Mouse (Mus musculus): ENCODE results near the gene Wars. TPM values are rescaled to one million over a fixed set of nuclear protein-coding genes. Genes with fewer than 3 reads are reported as not detected.
A peak's percentile ranks its signal among the peaks of the same experiment; 100 is the strongest.

Wars gene
- polyA plus RNA-seq (2014; fragmentation: Nextera tagmentation; extraction: Ambion mirVana) = 140 and 142 TPM in 2 replicates

DNA sequence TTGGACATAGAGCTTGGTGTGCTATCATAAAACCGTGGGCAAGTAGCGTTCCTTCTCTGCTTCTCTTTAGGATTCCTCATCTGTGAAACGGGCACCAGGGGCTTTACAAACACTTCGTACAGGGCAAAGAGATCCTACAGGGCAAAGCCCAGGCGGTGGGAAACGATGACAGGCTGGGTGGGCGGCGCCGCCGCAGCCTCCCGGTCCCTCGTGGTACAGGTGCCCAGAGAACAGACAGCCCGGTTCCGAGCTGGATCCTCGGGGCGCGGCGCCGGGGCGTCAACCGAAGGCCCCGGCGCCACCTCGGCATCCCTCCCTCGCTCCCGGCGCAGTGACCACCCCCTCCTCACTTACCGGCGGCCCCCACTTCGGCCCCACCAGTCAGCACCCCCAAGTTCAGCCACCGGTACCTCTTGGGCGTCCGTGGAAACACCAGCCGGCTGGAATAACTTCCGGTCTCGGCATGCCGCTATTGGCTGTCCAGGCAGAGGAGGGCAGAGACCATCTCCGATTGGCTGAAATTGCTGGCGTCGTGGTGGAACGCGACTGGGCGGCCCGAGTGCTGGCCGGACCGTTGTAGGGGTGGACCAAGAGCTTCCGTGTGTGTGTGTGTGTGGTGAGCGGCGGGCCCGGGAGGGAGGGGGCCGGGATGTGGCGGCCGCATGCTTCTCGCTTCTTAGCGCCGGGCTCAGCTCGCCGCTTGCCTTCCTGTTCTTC is at the start of gene Wars:
Wars (minus strand) TSS at position 460 of the 717 bp plus-strand sequence.
- Histone ChIP-seq H3K4me2 (ENCODE audit: low read depth, low read length, severe bottlenecking) (peak within 1 kb of the TSS; percentile 84), H3K4me1 (replicated peaks; ENCODE audit: control insufficient read depth, insufficient read depth, low read length) (peaks cover 10% of the 10 kb centered on the region), H3K9me3 (ENCODE audit: control insufficient read depth, low read length) (no peaks in the 10 kb centered on the region), H3K27me3 (ENCODE audit: control insufficient read depth, insufficient read depth, low read length) (no peaks in the 10 kb centered on the region), H3K27ac (ENCODE audit: low read depth, low read length) (no peak within 1 kb of the TSS), H3K36me3 (ENCODE audit: control insufficient read depth, insufficient read depth, low read length) (no peaks in the 10 kb centered on the region; the same call in 1 of the 2 replicates), H3K9ac (ENCODE audit: low read length) (peak within 1 kb of the TSS; percentile 83), H3K4me3 (ENCODE audit: low read depth, low read length) (peak within 1 kb of the TSS; percentile 91)
- ATAC-seq (replicated peaks; ENCODE audit: low FRiP score) (peak; percentile 100), DNase-seq (ENCODE audit: low spot score) (peak; percentile 98)
- under 1% methylated on average over 58 of the region's 58 CpGs for WGBS

DNA sequence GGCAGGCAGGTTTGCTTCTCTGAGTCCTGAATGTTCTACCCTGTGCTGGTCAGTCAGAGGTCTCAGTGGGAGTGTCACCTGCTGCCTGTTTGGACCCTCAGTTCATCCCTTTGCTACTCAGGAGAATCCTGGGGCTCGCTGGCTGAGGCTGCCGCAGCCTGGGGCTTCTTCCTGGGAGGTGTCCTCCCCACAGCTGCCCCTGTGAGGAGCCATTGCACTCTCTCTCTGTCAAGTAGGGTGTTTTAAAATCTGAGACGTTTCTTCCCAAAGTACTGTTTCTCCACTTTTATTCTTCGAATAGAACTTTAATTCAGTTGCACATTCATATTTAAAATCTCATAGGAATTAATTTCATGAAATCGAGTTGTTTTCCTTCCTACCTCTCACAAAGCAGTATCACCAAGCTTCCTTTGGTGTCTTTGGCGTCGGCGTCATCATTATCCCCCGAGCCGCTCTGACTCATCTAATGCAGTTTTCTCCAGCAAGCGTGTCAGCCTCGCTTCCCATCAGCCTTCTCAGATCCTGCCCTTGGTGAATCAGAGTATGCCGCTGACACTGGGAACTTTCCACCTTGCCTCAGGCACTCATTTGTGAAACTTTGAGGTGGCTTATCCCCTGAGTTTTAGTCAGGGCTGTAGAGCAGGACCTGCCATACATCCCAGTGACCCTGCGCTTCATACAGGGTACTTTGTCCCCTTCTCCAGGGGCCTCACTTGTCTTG is 48.4 kb upstream of the Wars start:
- Histone ChIP-seq H3K9ac (ENCODE audit: low read length) (no peak overlapping the region), H3K4me1 (replicated peaks; ENCODE audit: control insufficient read depth, insufficient read depth, low read length) (no peaks in the 10 kb centered on the region), H3K27ac (ENCODE audit: low read depth, low read length) (no peak overlapping the region), H3K9me3 (ENCODE audit: control insufficient read depth, low read length) (no peaks in the 10 kb centered on the region), H3K27me3 (ENCODE audit: control insufficient read depth, insufficient read depth, low read length) (no peaks in the 10 kb centered on the region), H3K36me3 (ENCODE audit: control insufficient read depth, insufficient read depth, low read length) (no peaks in the 10 kb centered on the region), H3K4me2 (ENCODE audit: low read depth, low read length, severe bottlenecking) (no peak overlapping the region), H3K4me3 (ENCODE audit: low read depth, low read length) (no peak overlapping the region)
- ATAC-seq (replicated peaks; ENCODE audit: low FRiP score) = no peak
- no peak for DNase-seq (ENCODE audit: low spot score)
- WGBS = 83% methylated on average over 14 of the region's 14 CpGs

DNA sequence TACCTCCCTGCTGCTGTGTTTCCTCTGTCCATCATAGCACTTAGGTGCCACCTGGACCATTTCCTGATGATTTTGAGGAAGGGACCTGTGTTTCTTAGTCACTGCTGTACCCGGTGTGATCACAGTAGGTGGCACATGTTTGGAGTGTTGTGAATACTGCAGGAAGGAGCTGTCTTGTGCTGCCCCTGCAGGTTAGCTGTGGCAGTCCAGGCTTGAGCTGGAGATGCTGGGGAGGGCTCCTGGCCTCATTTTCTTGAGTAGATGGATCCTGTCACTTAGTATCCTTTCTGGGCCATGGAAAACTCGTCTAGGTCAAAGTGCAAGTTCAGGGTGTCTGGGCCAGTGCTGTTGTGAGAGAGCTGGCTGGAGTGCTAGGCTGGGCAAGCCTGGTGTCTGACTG is 47.3 kb upstream of the Wars start:
- 77% methylated on average over 2 of the region's 2 CpGs for WGBS
- Histone ChIP-seq H3K4me1 (replicated peaks; ENCODE audit: control insufficient read depth, insufficient read depth, low read length) (no peaks in the 10 kb centered on the region), H3K9ac (ENCODE audit: low read length) (no peak overlapping the region), H3K4me3 (ENCODE audit: low read depth, low read length) (no peak overlapping the region), H3K4me2 (ENCODE audit: low read depth, low read length, severe bottlenecking) (no peak overlapping the region), H3K27ac (ENCODE audit: low read depth, low read length) (no peak overlapping the region), H3K36me3 (ENCODE audit: control insufficient read depth, insufficient read depth, low read length) (no peaks in the 10 kb centered on the region), H3K9me3 (ENCODE audit: control insufficient read depth, low read length) (no peaks in the 10 kb centered on the region), H3K27me3 (ENCODE audit: control insufficient read depth, insufficient read depth, low read length) (no peaks in the 10 kb centered on the region)
- ATAC-seq (replicated peaks; ENCODE audit: low FRiP score) = no peak
- DNase-seq (ENCODE audit: low spot score) = no peak

DNA sequence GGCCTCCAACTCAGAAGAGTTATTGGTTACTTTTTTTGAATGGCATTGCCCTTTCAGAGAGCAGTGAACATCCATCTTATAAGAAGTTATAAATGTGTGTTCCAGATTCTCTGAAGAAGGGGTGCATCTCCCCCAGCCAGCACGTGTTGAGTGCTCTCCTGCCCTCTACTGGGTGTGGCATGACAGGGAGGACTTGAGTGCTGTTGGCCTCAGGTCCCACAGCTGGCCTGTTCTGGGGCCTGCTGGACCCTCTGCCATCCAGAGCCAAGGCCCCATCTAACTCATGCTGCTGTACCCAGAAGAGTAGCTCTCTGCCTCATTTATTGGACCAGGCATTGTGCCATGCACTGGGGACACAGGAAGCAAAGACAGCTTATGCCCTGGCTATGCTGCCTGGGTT is 46.3 kb upstream of the Wars start:
- no peak for DNase-seq (ENCODE audit: low spot score)

DNA sequence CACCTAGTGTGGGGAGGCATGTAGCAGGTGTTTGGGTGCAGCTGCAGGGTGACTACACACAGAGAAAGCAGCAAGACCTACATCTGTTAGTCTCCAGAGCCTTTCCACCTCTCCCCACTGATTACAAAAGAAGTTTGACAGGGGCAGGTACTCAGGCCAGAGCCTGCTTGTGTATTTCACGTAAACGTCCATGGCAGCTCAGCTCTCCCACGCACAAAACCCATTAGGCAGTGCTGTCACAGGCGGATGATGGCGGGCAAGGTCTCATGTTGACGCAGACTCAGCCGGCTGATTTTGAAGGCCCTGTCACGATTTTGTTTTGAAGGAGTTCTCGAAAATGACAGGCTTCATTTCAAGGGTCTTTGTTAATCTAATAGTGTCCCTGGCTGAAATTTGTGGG is 45.3 kb upstream of the Wars start:
- H3K27ac ChIP-seq (ENCODE audit: low read depth, low read length) = no peak overlapping the region
- WGBS = 86% methylated on average over 9 of the region's 9 CpGs
- ATAC-seq (replicated peaks; ENCODE audit: low FRiP score) = no peak

More for the DNA sequence above, 46.3 kb upstream of the Wars start:
- no peaks in the 10 kb centered on the region for H3K9me3 ChIP-seq (ENCODE audit: control insufficient read depth, low read length)
- H3K27ac ChIP-seq (ENCODE audit: low read depth, low read length) = no peak overlapping the region
- ATAC-seq (replicated peaks; ENCODE audit: low FRiP score) = no peak
- 36% methylated on average over 1 of the region's 1 CpGs for WGBS
- H3K4me2 ChIP-seq (ENCODE audit: low read depth, low read length, severe bottlenecking) = no peak overlapping the region
- no peak overlapping the region for H3K4me3 ChIP-seq (ENCODE audit: low read depth, low read length)
- H3K4me1 ChIP-seq (replicated peaks; ENCODE audit: control insufficient read depth, insufficient read depth, low read length) = no peaks in the 10 kb centered on the region
- H3K36me3 ChIP-seq (ENCODE audit: control insufficient read depth, insufficient read depth, low read length) = no peaks in the 10 kb centered on the region
- no peak overlapping the region for H3K9ac ChIP-seq (ENCODE audit: low read length)
- no peaks in the 10 kb centered on the region for H3K27me3 ChIP-seq (ENCODE audit: control insufficient read depth, insufficient read depth, low read length)

DNA sequence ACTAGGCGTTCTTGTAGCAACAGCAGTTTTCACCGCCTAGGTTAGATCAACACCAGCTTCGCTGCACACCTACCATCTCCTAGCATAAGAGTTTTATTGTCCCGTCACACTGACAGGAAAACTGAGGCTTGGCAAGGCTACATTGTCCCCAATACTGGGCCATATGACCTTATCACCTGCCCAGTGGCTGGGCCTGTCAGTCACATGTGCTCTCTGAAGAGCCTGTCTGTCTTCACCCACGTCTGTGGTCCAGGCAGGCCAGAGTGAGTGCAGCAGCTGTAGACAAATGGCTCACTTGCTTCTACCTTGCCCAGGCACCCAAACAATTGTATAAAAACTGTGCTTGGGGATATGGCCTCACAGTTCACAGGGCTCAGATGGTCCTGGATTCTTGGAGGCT is 44.9 kb upstream of the Wars start:
- no peak overlapping the region for H3K27ac ChIP-seq (ENCODE audit: low read depth, low read length)
- ATAC-seq (replicated peaks; ENCODE audit: low FRiP score) = no peak

More for the DNA sequence above, 45.3 kb upstream of the Wars start:
- DNase-seq (ENCODE audit: low spot score) = no peak
- Histone ChIP-seq H3K9me3 (ENCODE audit: control insufficient read depth, low read length) (no peaks in the 10 kb centered on the region), H3K9ac (ENCODE audit: low read length) (no peak overlapping the region), H3K27me3 (ENCODE audit: control insufficient read depth, insufficient read depth, low read length) (no peaks in the 10 kb centered on the region), H3K4me2 (ENCODE audit: low read depth, low read length, severe bottlenecking) (no peak overlapping the region), H3K4me1 (replicated peaks; ENCODE audit: control insufficient read depth, insufficient read depth, low read length) (no peaks in the 10 kb centered on the region), H3K4me3 (ENCODE audit: low read depth, low read length) (no peak overlapping the region), H3K36me3 (ENCODE audit: control insufficient read depth, insufficient read depth, low read length) (no peaks in the 10 kb centered on the region)

DNA sequence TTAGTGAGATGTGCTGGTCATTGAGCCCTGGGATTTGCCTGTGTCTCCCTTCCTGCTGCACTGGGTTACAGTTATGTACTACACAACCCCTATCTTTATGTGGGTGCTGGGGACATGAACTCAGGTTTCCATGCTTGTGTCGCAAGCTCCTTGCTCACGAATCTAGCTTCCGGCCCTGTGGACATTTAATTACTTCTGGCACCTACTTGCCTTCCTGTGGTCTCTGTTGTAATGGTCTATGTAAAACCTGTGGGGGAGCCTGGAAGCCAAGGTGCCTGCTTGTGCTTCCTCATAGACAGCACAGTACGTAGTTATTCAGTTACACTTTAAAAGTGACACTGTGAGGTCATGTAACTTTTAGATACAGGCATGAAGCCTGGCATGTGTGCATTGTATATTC is 43.5 kb upstream of the Wars start:
- no peak overlapping the region for H3K4me2 ChIP-seq (ENCODE audit: low read depth, low read length, severe bottlenecking)
- 94% methylated on average over 4 of the region's 4 CpGs for WGBS
- ATAC-seq (replicated peaks; ENCODE audit: low FRiP score) = no peak

More for the DNA sequence above, 44.9 kb upstream of the Wars start:
- Histone ChIP-seq H3K27me3 (ENCODE audit: control insufficient read depth, insufficient read depth, low read length) (no peaks in the 10 kb centered on the region), H3K4me2 (ENCODE audit: low read depth, low read length, severe bottlenecking) (no peak overlapping the region), H3K9ac (ENCODE audit: low read length) (no peak overlapping the region), H3K36me3 (ENCODE audit: control insufficient read depth, insufficient read depth, low read length) (no peaks in the 10 kb centered on the region), H3K4me3 (ENCODE audit: low read depth, low read length) (no peak overlapping the region), H3K4me1 (replicated peaks; ENCODE audit: control insufficient read depth, insufficient read depth, low read length) (no peaks in the 10 kb centered on the region), H3K9me3 (ENCODE audit: control insufficient read depth, low read length) (no peaks in the 10 kb centered on the region)
- DNase-seq (ENCODE audit: low spot score) = no peak
- 82% methylated on average over 5 of the region's 5 CpGs for WGBS

DNA sequence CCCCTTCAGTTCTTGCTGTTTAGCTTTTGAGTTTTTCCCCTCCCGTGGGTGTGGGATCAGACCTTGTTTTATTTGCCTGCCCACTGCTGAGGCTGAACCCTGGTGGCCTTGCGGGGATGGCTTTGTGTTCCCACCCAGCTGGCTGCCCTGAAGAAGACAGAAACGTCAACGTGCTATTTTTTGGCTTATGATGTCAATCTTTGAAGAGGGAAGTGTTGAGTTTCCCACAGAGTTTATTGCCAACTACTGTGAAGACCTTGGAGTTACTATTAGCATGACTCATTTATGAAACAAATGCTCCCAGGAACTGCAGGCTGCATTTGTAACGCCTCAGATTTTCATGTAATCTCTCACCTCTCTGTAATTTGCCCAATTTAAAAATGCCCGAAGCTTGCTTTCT is 42.9 kb upstream of the Wars start:
- H3K4me1 ChIP-seq (replicated peaks; ENCODE audit: control insufficient read depth, insufficient read depth, low read length) = no peaks in the 10 kb centered on the region
- 68% methylated on average over 6 of the region's 6 CpGs for WGBS
- no peak overlapping the region for H3K9ac ChIP-seq (ENCODE audit: low read length)

More for the DNA sequence above, 43.5 kb upstream of the Wars start:
- DNase-seq (ENCODE audit: low spot score) = no peak
- H3K27ac ChIP-seq (ENCODE audit: low read depth, low read length) = no peak overlapping the region
- H3K9ac ChIP-seq (ENCODE audit: low read length) = no peak overlapping the region
- H3K27me3 ChIP-seq (ENCODE audit: control insufficient read depth, insufficient read depth, low read length) = no peaks in the 10 kb centered on the region
- H3K36me3 ChIP-seq (ENCODE audit: control insufficient read depth, insufficient read depth, low read length) = no peaks in the 10 kb centered on the region
- H3K4me3 ChIP-seq (ENCODE audit: low read depth, low read length) = no peak overlapping the region
- H3K9me3 ChIP-seq (ENCODE audit: control insufficient read depth, low read length) = no peaks in the 10 kb centered on the region
- H3K4me1 ChIP-seq (replicated peaks; ENCODE audit: control insufficient read depth, insufficient read depth, low read length) = no peaks in the 10 kb centered on the region

More for the DNA sequence above, 42.9 kb upstream of the Wars start:
- Histone ChIP-seq H3K4me2 (ENCODE audit: low read depth, low read length, severe bottlenecking) (no peak overlapping the region), H3K4me3 (ENCODE audit: low read depth, low read length) (no peak overlapping the region), H3K36me3 (ENCODE audit: control insufficient read depth, insufficient read depth, low read length) (no peaks in the 10 kb centered on the region), H3K27ac (ENCODE audit: low read depth, low read length) (no peak overlapping the region), H3K27me3 (ENCODE audit: control insufficient read depth, insufficient read depth, low read length) (no peaks in the 10 kb centered on the region), H3K9me3 (ENCODE audit: control insufficient read depth, low read length) (no peaks in the 10 kb centered on the region)
- DNase-seq (ENCODE audit: low spot score) (no peak), ATAC-seq (replicated peaks; ENCODE audit: low FRiP score) (no peak)
